Mouse (Mus musculus) left cerebral cortex, adult 9 months (tissue): Measurements from ENCODE around the gene Rhox2c.
"Not testable (repeated sequence)": the region's sequence is repeated elsewhere in the genome, so short reads cannot be mapped to it uniquely, and the experiment has no call there.

Experiments
- DNase-seq, 2 experiments: peaks; one replicate each; pipeline ENCODE4 v3.0.0; 2022; ENCODE audit warnings: low spot score in 2 of 2

The Rhox2c gene

DNA sequence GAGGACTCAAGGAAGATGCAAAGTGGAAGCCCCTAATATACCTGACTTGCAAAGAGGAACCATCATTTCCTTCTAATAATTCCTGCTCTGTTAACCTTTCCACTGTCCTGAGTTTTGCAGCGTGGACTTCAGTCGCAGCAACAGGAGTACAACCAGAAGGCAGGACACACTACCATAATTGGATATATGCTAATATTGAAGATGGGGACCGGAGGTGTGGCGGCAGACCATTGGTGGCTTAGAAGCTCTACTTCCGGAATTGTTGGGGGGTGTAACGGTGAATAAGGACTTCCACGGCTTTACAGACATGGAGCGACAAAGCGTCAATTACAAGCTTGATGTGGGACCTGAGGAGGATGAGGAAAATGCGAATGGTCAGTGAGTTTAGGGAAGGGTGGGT is at the start of gene Rhox2c:
Gene Rhox2c (plus strand): TSS at position 301 of the 400 bp plus-strand sequence.
- DNase-seq = not testable (repeated sequence)

DNA sequence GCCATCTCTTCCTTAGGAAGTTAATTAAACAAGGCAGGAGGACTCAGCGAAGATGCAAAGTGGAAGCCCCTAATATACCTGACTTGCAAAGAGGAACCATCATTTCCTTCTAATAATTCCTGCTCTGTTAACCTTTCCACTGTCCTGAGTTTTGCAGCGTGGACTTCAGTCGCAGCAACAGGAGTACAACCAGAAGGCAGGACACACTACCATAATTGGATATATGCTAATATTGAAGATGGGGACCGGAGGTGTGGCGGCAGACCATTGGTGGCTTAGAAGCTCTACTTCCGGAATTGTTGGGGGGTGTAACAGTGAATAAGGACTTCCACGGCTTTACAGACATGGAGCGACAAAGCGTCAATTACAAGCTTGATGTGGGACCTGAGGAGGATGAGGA is 41.7 kb upstream of the Rhox2c start, which contains the start of gene Rhox2b:
Gene Rhox2b (plus strand): TSS at position 301 of the 400 bp plus-strand sequence.
- DNase-seq = not testable (repeated sequence)

DNA sequence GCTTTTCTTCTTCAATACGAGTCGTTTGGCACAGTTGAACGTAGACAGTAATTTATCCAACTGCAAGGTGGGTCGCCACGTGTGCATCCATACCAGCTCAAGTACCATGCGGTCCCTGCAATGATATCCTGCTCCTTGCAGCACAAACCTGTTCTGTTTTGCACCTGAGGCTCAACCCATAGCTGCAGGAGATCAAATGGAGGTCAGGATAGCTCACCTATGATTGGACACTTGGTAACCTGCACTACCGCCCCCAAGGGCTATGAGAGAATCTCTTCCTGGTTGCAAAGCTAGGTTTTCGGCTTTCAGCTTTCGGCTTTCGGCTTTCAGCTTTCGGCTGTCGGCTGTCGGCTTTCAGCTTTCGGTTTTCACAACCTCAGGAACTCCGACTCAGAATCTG is 21.3 kb upstream of the Rhox2c start, which contains the start of gene Rhox4b:
Gene Rhox4b (plus strand): TSS at position 301 of the 400 bp plus-strand sequence.
- DNase-seq = not testable (repeated sequence)

DNA sequence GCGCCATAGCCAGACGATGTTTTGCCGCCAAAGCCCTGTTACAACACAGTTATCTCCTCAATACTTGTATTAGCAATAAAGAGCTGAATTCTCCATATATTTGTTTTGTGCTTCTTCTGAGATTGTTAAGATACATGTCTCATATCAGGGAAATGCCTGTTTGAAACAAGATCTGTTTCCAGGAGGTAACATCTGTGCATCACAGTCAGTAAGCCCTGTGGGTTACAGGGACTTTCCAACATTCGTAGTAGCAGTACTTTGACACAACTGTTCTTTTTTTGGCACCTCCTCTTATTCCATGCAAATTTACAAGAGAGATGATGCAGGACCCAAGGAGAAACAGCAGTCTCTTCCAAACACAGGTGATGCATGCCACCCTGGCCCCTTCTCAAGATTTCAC is 4.8 kb downstream of the Rhox2c start, which contains the start of gene Rhox3c:
Gene Rhox3c (plus strand): TSS at position 301 of the 400 bp plus-strand sequence.
- DNase-seq = not testable (repeated sequence)

DNA sequence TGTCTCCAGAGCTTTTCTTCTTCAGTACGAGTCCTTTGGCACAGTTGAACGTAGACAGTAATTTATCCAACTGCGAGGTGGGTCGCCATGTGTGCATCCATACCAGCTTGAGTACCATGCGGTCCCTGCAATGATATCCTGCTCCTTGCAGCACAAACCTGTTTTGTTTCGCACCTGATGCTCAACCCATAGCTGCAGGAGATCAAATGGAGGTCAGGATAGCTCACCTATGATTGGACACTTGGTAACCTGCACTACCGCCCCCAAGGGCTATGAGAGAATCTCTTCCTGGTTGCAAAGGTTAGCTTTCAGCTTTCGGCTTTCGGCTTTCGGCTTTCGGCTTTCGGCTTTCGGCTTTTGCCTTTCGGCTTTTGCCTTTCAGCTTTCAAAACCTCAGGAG is 26.6 kb downstream of the Rhox2c start, which contains the start of gene Rhox4c:
Gene Rhox4c (plus strand): TSS at position 301 of the 400 bp plus-strand sequence.
- DNase-seq = not testable (repeated sequence)

DNA sequence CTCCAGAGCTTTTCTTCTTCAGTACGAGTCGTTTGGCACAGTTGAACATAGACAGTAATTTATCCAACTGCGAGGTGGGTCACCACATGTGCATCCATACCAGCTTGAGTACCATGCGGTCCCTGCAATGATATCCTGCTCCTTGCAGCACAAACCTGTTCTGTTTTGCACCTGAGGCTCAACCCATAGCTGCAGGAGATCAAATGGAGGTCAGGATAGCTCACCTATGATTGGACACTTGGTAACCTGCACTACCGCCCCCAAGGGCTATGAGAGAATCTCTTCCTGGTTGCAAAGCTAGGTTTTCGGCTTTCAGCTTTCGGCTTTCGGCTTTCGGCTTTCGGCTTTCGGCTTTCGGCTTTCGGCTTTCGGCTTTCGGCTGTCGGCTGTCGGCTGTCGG is 60.6 kb downstream of the Rhox2c start, which contains the start of gene Rhox4d:
Gene Rhox4d (plus strand): TSS at position 301 of the 400 bp plus-strand sequence.
- not testable (repeated sequence) for DNase-seq
